ENCODE assay signal across 19 mouse cellular contexts in the genomic region with DNA sequence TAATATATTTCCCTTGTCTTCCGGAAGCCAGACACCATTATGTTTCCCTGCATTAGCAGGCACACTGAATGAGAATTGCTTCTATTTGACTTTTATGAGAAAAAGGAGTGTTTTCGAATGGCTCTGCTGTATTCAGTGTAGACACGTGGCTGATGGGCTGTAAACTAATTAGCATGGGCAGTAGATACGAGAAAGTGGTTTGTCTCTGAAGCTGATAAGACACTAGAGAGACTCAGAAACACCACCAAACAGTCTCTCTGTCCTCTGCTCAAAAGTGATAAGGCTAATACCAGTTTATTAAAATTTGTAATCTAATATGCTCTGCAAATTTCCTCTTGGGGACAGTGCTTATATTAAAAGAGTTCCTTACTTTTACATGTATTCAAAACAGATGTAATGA.
DNase-seq lines count a peak whose midpoint lies in the region; ATAC-seq and TF ChIP-seq lines count a peak whose summit lies in the region.
"Had no signal": no experiment of that assay in that cellular context is flagged by ENCODE, and none has a peak within 500 bp of the region (broad histone marks: within the 10 kb centered on the region; RNA-seq: fewer than 3 reads in every experiment).

No protein-coding gene starts in this region.

- no peak overlapping the region for H3K4me2 ChIP-seq in kidney, embryonic 15.5 days
- H3K4me2 ChIP-seq in liver, embryonic 11.5 days, result no peak overlapping the region; the same call in 1 of the 2 replicates
- no peak overlapping the region for H3K4me2 ChIP-seq in neural tube, embryonic 12.5 days (replicated peaks)
- H3K4me2 ChIP-seq: embryonic facial prominence, embryonic 13.5 days; intestine, embryonic 15.5 days had no signal

- no peak overlapping the region for H3K27ac ChIP-seq in kidney, embryonic 15.5 days
- 0 out of 2 replicates have a peak overlapping the region, but pooled peaks have one; percentile 1 for H3K27ac ChIP-seq in liver, embryonic 11.5 days (ENCODE audit: low read depth, low read length)
- H3K27ac ChIP-seq in neural tube, embryonic 12.5 days, result no peak overlapping the region
- H3K27ac ChIP-seq: embryonic facial prominence, embryonic 13.5 days; gastrocnemius, adult 2 months; heart, adult 2 months; intestine, embryonic 15.5 days had no signal

- DNase-seq in kidney, postnatal 25 days, result no peak
- DNase-seq in MN1 (ENCODE audit: low spot score), result peak; percentile 5
- no peak for DNase-seq in liver, embryonic 11.5 days (ENCODE audit: low spot score)
- no peak for DNase-seq in lung, adult 2 months
- no peak for DNase-seq in left cerebral cortex, adult 8-10 months (ENCODE audit: low spot score in 2 of 2)
- no peak for DNase-seq in kidney, postnatal 14 days
- DNase-seq: B cell, adult 2 months; cerebellum, postnatal 10 days; gastrocnemius, adult 2 months; heart, adult 2 months; heart, postnatal 14 days; left cerebral cortex, postnatal 4 days; lung, postnatal 10 days had no signal

- H3K27me3 ChIP-seq in kidney, embryonic 15.5 days, result no peaks in the 10 kb centered on the region
- H3K27me3 ChIP-seq in liver, embryonic 11.5 days (replicated peaks; ENCODE audit: control insufficient read depth, insufficient read depth, low read length), result no peaks in the 10 kb centered on the region
- H3K27me3 ChIP-seq in neural tube, embryonic 12.5 days (replicated peaks), result no peaks in the 10 kb centered on the region
- H3K27me3 ChIP-seq: embryonic facial prominence, embryonic 13.5 days; intestine, embryonic 15.5 days had no signal

- no peaks in the 10 kb centered on the region for H3K9me3 ChIP-seq in kidney, embryonic 15.5 days (replicated peaks)
- no peaks in the 10 kb centered on the region for H3K9me3 ChIP-seq in liver, embryonic 11.5 days (ENCODE audit: control insufficient read depth, low read length)
- H3K9me3 ChIP-seq in neural tube, embryonic 12.5 days, result no peaks in the 10 kb centered on the region
- H3K9me3 ChIP-seq: embryonic facial prominence, embryonic 13.5 days; intestine, embryonic 15.5 days had no signal

- H3K4me1 ChIP-seq in kidney, embryonic 15.5 days, result no peaks in the 10 kb centered on the region
- H3K4me1 ChIP-seq in liver, embryonic 11.5 days (replicated peaks; ENCODE audit: control insufficient read depth, insufficient read depth, low read length), result no peaks in the 10 kb centered on the region
- no peaks in the 10 kb centered on the region for H3K4me1 ChIP-seq in neural tube, embryonic 12.5 days
- no peaks in the 10 kb centered on the region for H3K4me1 ChIP-seq in lung, adult 2 months (ENCODE audit: control insufficient read depth, insufficient read depth, low read length)
- H3K4me1 ChIP-seq: embryonic facial prominence, embryonic 13.5 days; intestine, embryonic 15.5 days had no signal

- H3K4me3 ChIP-seq in kidney, embryonic 15.5 days (replicated peaks), result no peak overlapping the region
- H3K4me3 ChIP-seq in liver, embryonic 11.5 days (ENCODE audit: low read depth, low read length), result no peak overlapping the region
- no peak overlapping the region for H3K4me3 ChIP-seq in neural tube, embryonic 12.5 days
- H3K4me3 ChIP-seq in lung, adult 2 months (replicated peaks; ENCODE audit: extremely low read depth, low read depth, low read length), result no peak overlapping the region
- H3K4me3 ChIP-seq: embryonic facial prominence, embryonic 13.5 days; gastrocnemius, adult 2 months; heart, adult 2 months; intestine, embryonic 15.5 days had no signal

- TF ChIP-seq POLR2A in lung, adult 2 months (IDR thresholded peaks at IDR 0.05; ENCODE audit: borderline replicate concordance, extremely low read depth, low read depth, low read length), result no peak

- no peaks in the 10 kb centered on the region for H3K36me3 ChIP-seq in kidney, embryonic 15.5 days
- H3K36me3 ChIP-seq in liver, embryonic 11.5 days (ENCODE audit: control insufficient read depth, insufficient read depth, low read length), result no peaks in the 10 kb centered on the region
- H3K36me3 ChIP-seq in neural tube, embryonic 12.5 days, result no peaks in the 10 kb centered on the region
- H3K36me3 ChIP-seq: embryonic facial prominence, embryonic 13.5 days; intestine, embryonic 15.5 days had no signal

- 9% methylated on average over 4 of the region's 4 CpGs for WGBS in kidney, embryonic 15.5 days
- 33% methylated on average over 4 of the region's 4 CpGs for WGBS in liver, embryonic 11.5 days
- WGBS in neural tube, embryonic 12.5 days, result 17% methylated on average over 4 of the region's 4 CpGs
- WGBS in lung, adult 2 months, result 62% methylated on average over 4 of the region's 4 CpGs

- peak; percentile 80 for ATAC-seq in kidney, embryonic 15.5 days (replicated peaks; ENCODE audit: low FRiP score)
- ATAC-seq in liver, embryonic 11.5 days (replicated peaks; ENCODE audit: low FRiP score), result peak; percentile 100
- ATAC-seq in neural tube, embryonic 12.5 days (ENCODE audit: low FRiP score, low read depth), result 0 out of 2 replicates have a peak, but pooled peaks have one; percentile 63
- ATAC-seq: activated CD4-positive, CD25-positive, alpha-beta regulatory T cell, adult 4 months; forebrain, embryonic 14.5 days; intestine, embryonic 15.5 days had no signal

- no peak for TF ChIP-seq CTCF in lung, adult 2 months (IDR thresholded peaks at IDR 0.05; ENCODE audit: insufficient read depth, low read length)

- H3K9ac ChIP-seq in kidney, embryonic 15.5 days, result no peak overlapping the region
- H3K9ac ChIP-seq in liver, embryonic 11.5 days (ENCODE audit: low read depth, low read length), result no peak overlapping the region
- H3K9ac ChIP-seq in neural tube, embryonic 12.5 days, result no peak overlapping the region
- H3K9ac ChIP-seq: embryonic facial prominence, embryonic 13.5 days; intestine, embryonic 15.5 days had no signal
